Mouse (Mus musculus): Measurements from ENCODE around the gene Dhodh.

DNA sequence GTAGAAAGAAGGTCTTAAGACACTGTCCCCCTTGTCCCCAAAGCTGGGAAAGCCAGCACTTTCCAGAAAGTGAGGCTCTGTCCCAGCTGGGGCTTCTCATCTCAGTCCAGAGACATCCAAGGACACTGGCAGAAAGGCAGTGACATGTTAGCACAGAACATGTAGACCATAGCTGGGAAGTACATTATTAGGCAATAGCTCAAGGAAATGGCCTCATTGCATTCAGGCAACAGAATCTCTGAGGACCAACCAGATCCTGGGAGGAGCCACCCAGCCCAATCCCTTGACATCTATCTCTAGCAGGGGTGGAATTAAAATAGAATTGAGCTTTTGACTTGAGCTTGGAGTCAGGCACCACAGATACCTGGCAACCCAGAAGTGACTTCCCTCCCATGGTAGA, 22.8 kb downstream of the Dhodh start:
- TF ChIP-seq POLR2A (IDR thresholded peaks at IDR 0.05; ENCODE audit: insufficient read depth, low read depth, low read length) (no peak), CTCF (IDR thresholded peaks at IDR 0.05) (no peak), EP300 (IDR thresholded peaks at IDR 0.05; ENCODE audit: insufficient read depth, low read depth, low read length) (no peak)
